Mouse (Mus musculus) stomach, embryonic 15.5 days (tissue): Measurements from ENCODE around the gene Akna. TPM values are rescaled to one million over a fixed set of nuclear protein-coding genes. Genes with fewer than 3 reads are reported as not detected.
A peak's percentile ranks its signal among the peaks of the same experiment; 100 is the strongest.

ENCODE experiments used
- ATAC-seq: fragments of 200-750 bp; cut with Nextera tagmentation; 2 replicates; pipeline ENCODE4 v1.8.0; 2017; ENCODE audit warnings: low read depth, moderate number of reproducible peaks, moderate TSS enrichment; ENCODE audit not compliant: insufficient read depth, low FRiP score
- H3K27ac ChIP-seq: fragments of 300-500 bp; sonication (generic); 2 replicates; pipeline ENCODE4 v1.5.1; 2015; ENCODE audit warnings: mild to moderate bottlenecking, inconsistent platforms
- H3K27me3 ChIP-seq: fragments of 300-500 bp; sonication (generic); replicated peaks from 2 replicates; pipeline ENCODE4 v1.6.1; 2015; ENCODE audit warnings: inconsistent platforms
- H3K36me3 ChIP-seq: fragments of 300-500 bp; sonication (generic); 2 replicates; pipeline ENCODE4 v1.6.1; 2015; ENCODE audit warnings: inconsistent platforms
- H3K4me1 ChIP-seq: fragments of 300-500 bp; sonication (generic); 2 replicates; pipeline ENCODE4 v1.6.1; 2015; ENCODE audit warnings: inconsistent platforms
- H3K4me2 ChIP-seq: fragments of 300-500 bp; sonication (generic); 2 replicates; pipeline ENCODE4 v1.6.1; 2015; ENCODE audit warnings: mild to moderate bottlenecking, inconsistent platforms
- H3K4me3 ChIP-seq: fragments of 300-500 bp; sonication (generic); replicated peaks from 2 replicates; pipeline ENCODE4 v1.5.1; 2015; ENCODE audit warnings: inconsistent platforms
- H3K9ac ChIP-seq: fragments of 300-500 bp; sonication (generic); 2 replicates; pipeline ENCODE4 v1.6.1; 2015; ENCODE audit warnings: inconsistent platforms
- H3K9me3 ChIP-seq: fragments of 300-500 bp; sonication (generic); 2 replicates; pipeline ENCODE4 v1.6.1; 2016; ENCODE audit warnings: inconsistent platforms
- WGBS: fragments of 180-500 bp; shearing (Covaris S2); methylation state at CpG from one replicate; pipeline ENCODE4 v1.1.7; 2015; 5-methylcytosine and 5-hydroxymethylcytosine counted together
- polyA plus RNA-seq: library from polyadenylated mRNA; unstranded; fragments of >200 nt; fragmentation: Nextera tagmentation; extraction: Ambion mirVana; gene quantifications from 2 replicates; pipeline ENCODE4 v1.2.1, GENCODE M21; 2015

Akna gene
- polyA plus RNA-seq = 6.7 and 7.0 TPM in 2 replicates

GRCm38 (mm10) chr4:63403040-63403959 is at the start of gene Akna:
Gene Akna (minus strand): TSS chr4:63403354.
- H3K27ac ChIP-seq = peak within 1 kb of the TSS; percentile 94
- peak within 1 kb of the TSS; percentile 53 for H3K4me2 ChIP-seq
- H3K4me3 ChIP-seq = peak within 1 kb of the TSS; percentile 43
- WGBS = 8% methylated on average over 17 of the region's 17 CpGs
- peak within 1 kb of the TSS; percentile 32; the same call in 1 of the 2 replicates for H3K9ac ChIP-seq
- H3K36me3 ChIP-seq = no peaks in the 10 kb centered on the region
- ATAC-seq = peak; percentile 85
- H3K4me1 ChIP-seq = peaks cover 49% of the 10 kb centered on the region
- H3K9me3 ChIP-seq = no peaks in the 10 kb centered on the region
- no peaks in the 10 kb centered on the region for H3K27me3 ChIP-seq

DNA sequence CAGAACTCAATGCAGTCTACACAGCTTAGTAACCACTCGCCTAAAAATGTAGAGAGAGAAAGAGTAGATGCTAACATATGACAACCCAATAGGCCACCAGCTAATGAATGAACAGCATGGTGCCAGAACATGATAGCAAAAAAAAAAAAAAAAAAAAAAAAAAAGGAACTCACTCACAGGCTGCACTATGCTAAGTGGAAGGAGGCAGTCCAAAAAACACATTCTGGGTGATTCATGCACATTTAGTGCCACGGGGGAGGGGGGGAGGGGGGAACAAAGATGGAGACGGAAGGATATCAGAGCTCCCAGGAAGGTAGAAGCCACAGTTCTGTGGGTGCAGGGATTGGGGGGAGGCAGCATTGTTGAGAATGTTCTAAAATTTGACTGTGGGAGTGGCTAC is 49.4 kb upstream of the Akna start:
- no peak overlapping the region for H3K4me3 ChIP-seq
- H3K4me1 ChIP-seq = no peaks in the 10 kb centered on the region
- H3K9ac ChIP-seq = no peak overlapping the region
- H3K27me3 ChIP-seq = no peaks in the 10 kb centered on the region
- H3K27ac ChIP-seq = no peak overlapping the region
- 67% methylated on average over 3 of the region's 3 CpGs for WGBS
- H3K4me2 ChIP-seq = no peak overlapping the region
- H3K9me3 ChIP-seq = no peaks in the 10 kb centered on the region
- H3K36me3 ChIP-seq = no peaks in the 10 kb centered on the region
- ATAC-seq = no peak

DNA sequence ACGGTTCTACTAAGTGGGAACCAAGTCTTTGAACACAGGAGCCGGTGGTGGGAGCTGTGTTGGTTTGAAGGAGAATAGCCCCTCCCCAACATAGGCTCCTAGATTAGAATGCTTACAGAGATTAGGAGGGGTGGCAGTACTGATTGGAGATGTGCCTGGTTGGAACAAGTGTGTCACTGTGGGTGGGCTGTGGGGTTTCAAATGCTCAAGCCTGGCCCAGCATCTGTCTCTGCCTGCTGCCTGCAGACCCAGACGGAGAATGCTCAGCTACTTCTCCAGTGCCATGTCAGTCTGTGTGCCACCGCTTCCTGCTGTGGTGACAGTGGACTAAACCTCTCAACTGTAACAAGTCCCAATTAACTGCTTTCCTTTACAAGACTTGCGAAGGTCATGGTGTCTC is 47.4 kb upstream of the Akna start:
- H3K36me3 ChIP-seq = no peaks in the 10 kb centered on the region
- ATAC-seq = no peak
- H3K9me3 ChIP-seq = no peaks in the 10 kb centered on the region
- H3K9ac ChIP-seq = no peak overlapping the region
- no peak overlapping the region for H3K4me2 ChIP-seq
- H3K4me3 ChIP-seq = no peak overlapping the region
- no peak overlapping the region for H3K27ac ChIP-seq
- no peaks in the 10 kb centered on the region for H3K4me1 ChIP-seq
- WGBS = 79% methylated on average over 5 of the region's 5 CpGs
- H3K27me3 ChIP-seq = no peaks in the 10 kb centered on the region

DNA sequence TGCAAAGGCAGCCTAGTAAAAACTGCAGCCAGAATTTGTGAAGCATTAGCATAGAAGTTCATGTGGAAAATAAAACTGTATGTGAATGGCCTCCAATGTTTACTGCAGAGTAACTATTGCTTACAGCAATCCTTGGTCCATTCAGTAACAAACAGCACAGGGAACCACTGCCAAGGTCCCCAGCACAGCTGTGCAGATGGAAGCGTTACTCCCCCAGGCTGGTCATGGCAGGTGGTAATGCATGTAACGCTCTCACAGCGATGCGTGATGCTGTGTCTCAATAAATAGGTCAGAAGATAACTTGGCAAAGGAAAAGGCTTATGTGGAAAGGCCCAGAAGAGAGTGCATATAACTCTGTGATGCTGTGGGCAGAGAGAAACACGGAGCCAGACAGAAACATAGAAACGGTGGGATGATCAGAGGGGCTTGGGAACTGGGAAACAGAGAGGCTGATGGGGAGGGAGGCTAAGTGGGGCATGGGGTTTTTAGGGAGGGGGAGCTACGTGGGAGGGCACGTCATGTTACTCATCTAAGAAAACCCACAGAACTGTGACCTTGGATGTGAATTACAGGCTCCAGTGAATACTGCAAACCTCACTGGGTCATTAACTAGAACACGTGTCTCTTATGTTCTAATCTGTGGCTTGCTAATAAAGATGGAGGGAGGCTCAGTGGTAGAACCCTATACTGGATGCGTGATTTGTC is 41.4 kb upstream of the Akna start:
- no peak overlapping the region for H3K9ac ChIP-seq
- no peak for ATAC-seq
- H3K9me3 ChIP-seq = no peaks in the 10 kb centered on the region
- no peaks in the 10 kb centered on the region for H3K4me1 ChIP-seq
- no peak overlapping the region for H3K4me2 ChIP-seq
- no peak overlapping the region for H3K4me3 ChIP-seq
- WGBS = 82% methylated on average over 10 of the region's 10 CpGs
- H3K36me3 ChIP-seq = no peaks in the 10 kb centered on the region
- H3K27me3 ChIP-seq = no peaks in the 10 kb centered on the region
- H3K27ac ChIP-seq = no peak overlapping the region

- H3K9me3 ChIP-seq = no peaks in the 10 kb centered on the region
- H3K4me2 ChIP-seq = no peak overlapping the region
- no peak overlapping the region for H3K9ac ChIP-seq
- no peak overlapping the region for H3K27ac ChIP-seq
- H3K36me3 ChIP-seq = no peaks in the 10 kb centered on the region
- 88% methylated on average over 2 of the region's 2 CpGs for WGBS
- H3K4me3 ChIP-seq = no peak overlapping the region
- no peak for ATAC-seq
- H3K4me1 ChIP-seq = no peaks in the 10 kb centered on the region
- no peaks in the 10 kb centered on the region for H3K27me3 ChIP-seq
Measured at GRCm38 (mm10) chr4:63443101-63443500, 39.9 kb upstream of the Akna start.

- ATAC-seq = no peak
- no peaks in the 10 kb centered on the region for H3K4me1 ChIP-seq
Measured at GRCm38 (mm10) chr4:63441616-63442015, 38.5 kb upstream of the Akna start.

GRCm38 (mm10) chr4:63440262-63440661 is 37.1 kb upstream of the Akna start:
- H3K9me3 ChIP-seq = no peaks in the 10 kb centered on the region
- H3K27ac ChIP-seq = no peak overlapping the region
- no peaks in the 10 kb centered on the region for H3K27me3 ChIP-seq
- H3K36me3 ChIP-seq = no peaks in the 10 kb centered on the region
- ATAC-seq = no peak
- no peak overlapping the region for H3K4me2 ChIP-seq
- no peaks in the 10 kb centered on the region for H3K4me1 ChIP-seq
- WGBS = 49% methylated on average over 7 of the region's 7 CpGs
- no peak overlapping the region for H3K9ac ChIP-seq
- no peak overlapping the region for H3K4me3 ChIP-seq

More at GRCm38 (mm10) chr4:63441616-63442015, 38.5 kb upstream of the Akna start:
- 92% methylated on average over 7 of the region's 7 CpGs for WGBS
- H3K4me3 ChIP-seq = no peak overlapping the region
- H3K36me3 ChIP-seq = no peaks in the 10 kb centered on the region
- H3K4me2 ChIP-seq = no peak overlapping the region
- no peaks in the 10 kb centered on the region for H3K27me3 ChIP-seq
- H3K9me3 ChIP-seq = no peaks in the 10 kb centered on the region
- no peak overlapping the region for H3K27ac ChIP-seq
- H3K9ac ChIP-seq = no peak overlapping the region

GRCm38 (mm10) chr4:63437968-63438367 is 34.8 kb upstream of the Akna start:
- Histone ChIP-seq H3K9me3 (no peaks in the 10 kb centered on the region), H3K27me3 (no peaks in the 10 kb centered on the region), H3K4me2 (no peak overlapping the region), H3K9ac (no peak overlapping the region), H3K27ac (peak overlapping the region; percentile 27; the same call in 1 of the 2 replicates), H3K36me3 (no peaks in the 10 kb centered on the region), H3K4me1 (no peaks in the 10 kb centered on the region), H3K4me3 (no peak overlapping the region)
- WGBS = 76% methylated on average over 5 of the region's 5 CpGs
- no peak for ATAC-seq

DNA sequence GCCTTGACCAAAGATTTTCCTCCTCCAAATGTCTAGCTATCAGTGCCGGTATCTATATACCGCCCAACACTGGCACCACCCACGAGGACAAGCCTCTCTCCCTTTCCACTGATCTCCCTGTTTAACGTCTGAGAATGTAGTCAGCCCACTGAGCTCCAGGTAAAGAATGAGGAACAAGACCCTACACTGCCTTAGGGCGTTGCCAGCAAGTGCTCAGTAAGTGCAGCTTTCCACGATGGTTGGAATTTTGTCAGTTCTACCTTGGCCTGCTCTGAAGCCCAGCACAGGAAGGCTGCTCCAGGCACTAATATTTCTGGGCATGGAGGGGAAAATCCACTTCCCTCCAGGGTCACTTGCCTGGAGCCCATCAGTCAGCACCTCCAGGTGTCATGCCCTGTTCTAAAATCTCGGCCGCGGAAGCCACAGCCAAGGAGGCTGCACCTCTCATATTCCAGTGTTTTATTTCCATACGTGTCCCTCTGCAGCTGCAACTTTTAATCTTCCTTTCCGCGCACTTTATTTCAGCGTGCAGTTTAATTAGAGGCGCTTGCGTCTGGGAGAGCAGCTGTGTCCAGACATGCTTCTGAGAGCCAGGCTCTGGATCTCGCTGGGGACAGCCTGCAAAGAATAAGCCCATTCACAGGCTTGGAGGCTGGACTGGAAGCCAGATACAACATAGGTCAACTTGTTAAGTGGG is 34.1 kb upstream of the Akna start:
- Histone ChIP-seq H3K27me3 (no peaks in the 10 kb centered on the region), H3K4me1 (no peaks in the 10 kb centered on the region), H3K4me2 (no peak overlapping the region), H3K9me3 (no peaks in the 10 kb centered on the region), H3K36me3 (no peaks in the 10 kb centered on the region), H3K4me3 (no peak overlapping the region), H3K9ac (no peak overlapping the region), H3K27ac (no peak overlapping the region; the same call in 1 of the 2 replicates)
- 47% methylated on average over 16 of the region's 16 CpGs for WGBS
- no peak for ATAC-seq

DNA sequence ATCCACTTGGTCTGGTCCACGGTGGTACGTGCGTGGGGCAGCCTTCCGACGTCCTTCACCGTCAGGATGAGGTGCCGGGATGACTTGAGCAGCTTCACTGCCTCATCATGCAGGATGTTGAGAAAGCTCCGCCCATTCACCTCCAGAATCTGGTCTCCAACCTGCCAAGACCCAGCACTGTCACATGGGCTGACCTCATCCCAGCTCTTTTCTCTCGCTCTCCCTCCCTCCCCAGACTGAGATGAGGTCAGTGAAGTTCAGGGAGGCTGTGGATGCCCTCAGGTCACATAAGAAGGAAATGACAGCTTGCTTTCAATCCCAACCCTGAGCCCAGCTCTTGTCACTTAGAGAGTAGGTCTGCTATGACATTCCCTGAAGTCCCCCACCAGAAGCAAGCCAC is 32.2 kb upstream of the Akna start:
- Histone ChIP-seq H3K27me3 (no peaks in the 10 kb centered on the region), H3K4me2 (no peak overlapping the region), H3K9me3 (no peaks in the 10 kb centered on the region), H3K36me3 (no peaks in the 10 kb centered on the region; the same call in 1 of the 2 replicates), H3K9ac (no peak overlapping the region), H3K27ac (no peak overlapping the region), H3K4me3 (no peak overlapping the region), H3K4me1 (no peaks in the 10 kb centered on the region)
- ATAC-seq = no peak
- 85% methylated on average over 9 of the region's 9 CpGs for WGBS

DNA sequence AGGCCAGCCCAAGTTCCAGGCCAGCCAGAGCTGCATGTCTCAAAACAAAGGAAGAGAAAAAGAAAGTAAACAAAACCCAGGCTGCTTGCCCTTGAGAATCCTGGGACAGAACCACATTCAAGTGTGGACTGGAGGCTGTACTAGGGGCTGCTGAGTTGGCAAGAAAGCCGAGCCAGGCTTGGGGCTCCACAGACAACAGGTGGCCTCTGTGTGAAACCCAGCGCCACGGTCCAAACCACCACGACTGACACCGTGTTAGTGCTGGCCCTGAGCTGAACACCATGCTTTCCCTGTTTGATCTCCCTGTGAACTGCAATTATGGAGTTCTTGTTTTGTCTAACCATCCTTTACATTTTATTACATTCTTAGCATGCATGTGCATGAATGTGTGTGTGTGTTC is 27.9 kb upstream of the Akna start:
- H3K9ac ChIP-seq = no peak overlapping the region
- no peak overlapping the region for H3K4me3 ChIP-seq
- ATAC-seq = no peak
- H3K27ac ChIP-seq = no peak overlapping the region
- H3K4me2 ChIP-seq = no peak overlapping the region
- H3K36me3 ChIP-seq = no peaks in the 10 kb centered on the region; the same call in 1 of the 2 replicates
- H3K27me3 ChIP-seq = no peaks in the 10 kb centered on the region
- H3K9me3 ChIP-seq = no peaks in the 10 kb centered on the region
- no peaks in the 10 kb centered on the region for H3K4me1 ChIP-seq
- WGBS = 78% methylated on average over 5 of the region's 5 CpGs
